Mouse (Mus musculus): ENCODE data around the gene Itprid2.

Gene Itprid2

DNA sequence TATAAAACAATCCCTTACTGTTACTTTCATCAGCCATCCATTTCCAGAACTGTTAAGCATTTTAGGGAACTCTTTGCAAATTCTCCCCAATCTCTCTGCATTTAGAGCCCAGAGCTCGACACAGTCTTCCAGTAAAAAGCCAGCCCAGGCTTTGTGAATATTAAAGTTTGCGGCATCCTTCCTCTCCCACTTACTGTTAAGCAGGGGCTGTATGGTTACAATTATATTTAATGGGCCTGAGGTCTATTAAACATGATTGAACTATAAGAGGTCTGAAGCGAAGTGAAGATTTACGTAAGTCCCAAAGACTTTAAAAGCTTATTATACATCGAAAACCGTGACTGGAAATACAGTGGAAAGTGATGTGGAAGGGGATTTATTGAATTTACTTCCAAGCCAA is 79.6 kb downstream of the Itprid2 start:
- DNase-seq, result no peak

DNA sequence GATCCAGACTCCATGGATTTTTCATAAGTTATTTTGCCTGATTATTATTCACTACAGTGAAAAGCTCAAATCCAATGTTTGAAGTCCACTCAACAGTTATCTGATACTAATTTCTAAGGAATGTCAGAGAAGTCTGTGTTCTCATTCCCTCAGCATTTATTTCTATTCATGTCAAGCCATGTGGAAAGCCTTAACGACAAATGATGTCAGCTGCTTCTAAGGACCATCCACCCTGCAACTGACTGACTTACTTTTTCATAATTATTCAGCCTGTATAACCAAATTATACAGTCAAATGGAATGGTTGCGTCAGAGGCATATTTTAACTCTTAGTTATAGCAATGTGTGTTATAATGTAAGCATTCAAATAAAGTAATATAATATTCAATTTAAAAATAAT is 80.8 kb downstream of the Itprid2 start:
- DNase-seq, result no peak

DNA sequence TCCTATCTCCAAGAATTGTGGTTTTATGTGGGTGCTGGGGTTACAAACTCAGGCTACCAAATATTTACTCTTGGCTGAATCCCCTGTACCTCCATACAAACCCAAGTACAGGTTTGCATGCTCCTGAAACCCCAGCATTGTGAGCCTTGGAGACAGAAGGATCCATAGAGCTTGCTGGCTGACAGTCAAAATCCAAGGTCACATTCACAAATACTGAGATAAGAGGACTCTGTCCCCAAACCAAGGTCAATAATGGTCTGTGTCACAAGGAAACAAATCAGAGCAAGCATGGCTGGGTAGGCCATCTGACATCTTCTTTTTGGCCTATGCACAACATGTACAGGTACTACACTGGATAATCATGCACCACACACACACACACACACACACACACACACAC is 82.7 kb downstream of the Itprid2 start:
- no peak for DNase-seq

GRCm38 (mm10) chr2:79722415-79722814 is 87.3 kb downstream of the Itprid2 start:
- DNase-seq, result no peak
